Mouse (Mus musculus) liver, postnatal 0 days (tissue): ENCODE measurements around the gene Polr1d.

Source experiments
- CTCF ChIP-seq: sonication (generic); IDR thresholded peaks from 2 replicates; pipeline ENCODE4 v1.5.1; 2016; ENCODE audit warnings: antibody characterized with exemption, low read depth
- EP300 ChIP-seq: IDR thresholded peaks from 2 replicates; pipeline ENCODE4 v1.6.1; 2016; ENCODE audit warnings: antibody characterized with exemption, low read depth, mild to moderate bottlenecking

- TF ChIP-seq CTCF = no peak
- TF ChIP-seq EP300 = no peak
Measured at GRCm38 (mm10) chr5:147159792-147160191, 82.9 kb downstream of the Polr1d start.
